Mouse (Mus musculus): ENCODE measurements at regions not wholly inside any gene's neighbourhood (a gene's known extent, or its start where the extent isn't known, plus 50 kb on each side); places are given as distances from the start of the nearest gene placed in this dataset.

- no peak for DNase-seq
These were observed 243.2 kb upstream of the Fn1 start for GRCm38 (mm10) chr1:71896141-71896725.

- no peak for DNase-seq
These were observed 240.6 kb upstream of the Fn1 start for GRCm38 (mm10) chr1:71893636-71894035.

- DNase-seq = no peak
These were observed 234.8 kb upstream of the Fn1 start for GRCm38 (mm10) chr1:71887809-71888208.

GRCm38 (mm10) chr1:71886903-71887302, 233.9 kb upstream of the Fn1 start:
- no peak for DNase-seq

GRCm38 (mm10) chr1:71886233-71886632, 233.2 kb upstream of the Fn1 start:
- no peak for DNase-seq

- DNase-seq = no peak
These were observed 228.9 kb upstream of the Fn1 start for GRCm38 (mm10) chr1:71881851-71882250.

- DNase-seq = no peak
These were observed 228.2 kb upstream of the Fn1 start for GRCm38 (mm10) chr1:71881191-71881590.

- no peak for DNase-seq
These were observed 227.5 kb upstream of the Fn1 start for GRCm38 (mm10) chr1:71880480-71880879.

GRCm38 (mm10) chr1:71876712-71877401, 223.9 kb upstream of the Fn1 start:
- DNase-seq = no peak

- no peak for DNase-seq
These were observed 221.0 kb upstream of the Fn1 start for GRCm38 (mm10) chr1:71874037-71874436.

GRCm38 (mm10) chr1:71865670-71866069, 212.7 kb upstream of the Fn1 start:
- DNase-seq = no peak

GRCm38 (mm10) chr1:71864749-71865148, 211.7 kb upstream of the Fn1 start:
- DNase-seq = no peak

- no peak for DNase-seq
These were observed 200.2 kb upstream of the Fn1 start for GRCm38 (mm10) chr1:71853212-71853611.

- DNase-seq = no peak
These were observed 198.3 kb upstream of the Fn1 start for GRCm38 (mm10) chr1:71851268-71851667.

- no peak for DNase-seq
These were observed 195.7 kb upstream of the Fn1 start for GRCm38 (mm10) chr1:71848656-71849055.

GRCm38 (mm10) chr1:71844938-71845685, 192.1 kb upstream of the Fn1 start:
- no peak for DNase-seq

GRCm38 (mm10) chr1:71837764-71838163, 184.8 kb upstream of the Fn1 start:
- DNase-seq = no peak

GRCm38 (mm10) chr1:71837039-71837648, 184.1 kb upstream of the Fn1 start:
- DNase-seq = no peak

GRCm38 (mm10) chr1:71830379-71830778, 177.4 kb upstream of the Fn1 start:
- no peak for DNase-seq

- DNase-seq = no peak
These were observed 171.4 kb upstream of the Fn1 start for GRCm38 (mm10) chr1:71824410-71824809.

GRCm38 (mm10) chr1:71822123-71822522, 169.1 kb upstream of the Fn1 start:
- DNase-seq = no peak

GRCm38 (mm10) chr1:71821099-71821498, 168.1 kb upstream of the Fn1 start:
- DNase-seq = no peak

GRCm38 (mm10) chr1:71816306-71816705, 163.3 kb upstream of the Fn1 start:
- no peak for DNase-seq

GRCm38 (mm10) chr1:71814141-71814540, 161.1 kb upstream of the Fn1 start:
- DNase-seq = no peak

Measured in cerebellum, adult 9-11 months (tissue).